Mouse (Mus musculus) heart, postnatal 0 days (tissue): ENCODE data around the gene Srek1. TPM values are rescaled to one million over a fixed set of nuclear protein-coding genes. Genes with fewer than 3 reads are reported as not detected.

Experiments
- ATAC-seq: fragments of 200-750 bp; cut with Nextera tagmentation; 2 replicates; pipeline ENCODE4 v1.8.0; 2017; ENCODE audit warnings: low read depth, moderate number of reproducible peaks, moderate library complexity; ENCODE audit not compliant: insufficient read depth
- DNase-seq: peaks from one replicate; pipeline ENCODE4 v3.0.0-alpha.2; 2016; ENCODE audit warnings: low spot score
- H3K27ac ChIP-seq: fragments of 300-500 bp; sonication (generic); 2 replicates; pipeline ENCODE4 v1.5.1; 2014; ENCODE audit warnings: low read depth, mild to moderate bottlenecking
- H3K27me3 ChIP-seq: fragments of 300-500 bp; sonication (generic); 2 replicates; pipeline ENCODE4 v1.6.1; 2014; ENCODE audit warnings: low read length, mixed read lengths; ENCODE audit not compliant: control insufficient read depth, insufficient read depth
- H3K36me3 ChIP-seq: fragments of 300-500 bp; sonication (generic); replicated peaks from 2 replicates; pipeline ENCODE4 v1.6.1; 2014; ENCODE audit warnings: low read length, mixed read lengths; ENCODE audit not compliant: control insufficient read depth, insufficient read depth
- H3K4me1 ChIP-seq: fragments of 300-500 bp; sonication (generic); 2 replicates; pipeline ENCODE4 v1.6.1; 2014; ENCODE audit warnings: antibody characterized with exemption; ENCODE audit not compliant: control insufficient read depth, insufficient read depth
- H3K4me2 ChIP-seq: fragments of 300-500 bp; sonication (generic); 2 replicates; pipeline ENCODE4 v1.6.1; 2014; ENCODE audit warnings: low read depth, mild to moderate bottlenecking, low read length, moderate library complexity
- H3K4me3 ChIP-seq: fragments of 300-500 bp; sonication (generic); 2 replicates; pipeline ENCODE4 v1.5.1; 2014; ENCODE audit warnings: low read depth, low read length
- H3K9ac ChIP-seq: fragments of 300-500 bp; sonication (generic); replicated peaks from 2 replicates; pipeline ENCODE4 v1.6.1; 2014; ENCODE audit warnings: low read depth, low read length, mixed read lengths
- H3K9me3 ChIP-seq: fragments of 300-500 bp; sonication (generic); replicated peaks from 2 replicates; pipeline ENCODE4 v1.6.1; 2016; ENCODE audit warnings: low read length; ENCODE audit not compliant: control insufficient read depth
- CTCF ChIP-seq: IDR thresholded peaks from 2 replicates; pipeline ENCODE4 v1.5.1; 2016; ENCODE audit warnings: antibody characterized with exemption, control low read depth, low read depth
- EP300 ChIP-seq: IDR thresholded peaks from 2 replicates; pipeline ENCODE4 v1.6.1; 2016; ENCODE audit warnings: antibody characterized with exemption, low read depth
- WGBS: fragments of 180-500 bp; shearing (Covaris S2); extraction: QIAGEN DNeasy Blood & Tissue Kit; methylation state at CpG from one replicate; pipeline ENCODE4 v1.1.7; 2014; 5-methylcytosine and 5-hydroxymethylcytosine counted together
- polyA plus RNA-seq: library from polyadenylated mRNA; unstranded; fragments of >200 nt; fragmentation: Nextera tagmentation; extraction: Ambion mirVana; gene quantifications from 2 replicates; pipeline ENCODE4 v1.2.1, GENCODE M21; 2015
- total RNA-seq: library from RNA; depleted of rRNA; stranded (reverse); fragments of >200 nt; gene quantifications from 2 replicates; pipeline ENCODE4 v1.2.3, GENCODE M21; 2014; ENCODE audit warnings: low replicate concordance

Srek1 gene
- total and polyA plus RNA-seq, 2 experiments from 2014 or later: 24.4 to 28.0 TPM

DNA sequence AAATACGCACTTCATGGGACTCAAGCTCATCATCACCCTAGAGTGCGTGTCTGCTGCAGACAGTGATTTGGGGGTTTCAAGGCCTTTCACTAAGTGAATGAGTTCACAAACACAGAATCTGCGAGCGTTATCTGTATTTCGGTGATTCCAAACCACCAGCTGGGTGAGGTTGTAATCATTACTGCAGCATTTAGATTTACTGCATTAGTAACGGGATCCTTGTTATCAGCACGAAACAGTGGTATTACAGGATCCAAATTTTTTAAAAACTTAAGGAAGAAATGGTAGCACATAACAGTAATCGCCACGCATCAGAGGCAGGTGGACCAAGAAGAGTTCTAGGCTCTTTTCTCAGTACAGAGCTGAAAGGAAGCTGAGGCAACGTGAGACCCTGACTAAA is 12.4 kb downstream of the Srek1 start:
- ATAC-seq (no peak), DNase-seq (no peak)
- 84% methylated on average over 10 of the region's 10 CpGs for WGBS
- H3K27ac ChIP-seq: no peak overlapping the region
- no peak overlapping the region for H3K4me2 ChIP-seq
- H3K9ac ChIP-seq: no peak overlapping the region
- TF ChIP-seq CTCF (no peak), EP300 (no peak)
- no peak overlapping the region for H3K4me3 ChIP-seq
- no peaks in the 10 kb centered on the region for H3K4me1 ChIP-seq
- H3K9me3 ChIP-seq: no peaks in the 10 kb centered on the region
- no peaks in the 10 kb centered on the region for H3K27me3 ChIP-seq
- H3K36me3 ChIP-seq: peaks cover 70% of the 10 kb centered on the region

GRCm38 (mm10) chr13:103751421-103751820 is 23.0 kb downstream of the Srek1 start:
- ATAC-seq (no peak), DNase-seq (peak; percentile 59)
- H3K9me3 ChIP-seq: no peaks in the 10 kb centered on the region
- no peaks in the 10 kb centered on the region for H3K27me3 ChIP-seq
- H3K9ac ChIP-seq: no peak overlapping the region
- no peak overlapping the region for H3K4me2 ChIP-seq
- peaks cover 80% of the 10 kb centered on the region for H3K36me3 ChIP-seq
- peak; percentile 36 for TF ChIP-seq CTCF
- no peak for TF ChIP-seq EP300
- no peaks in the 10 kb centered on the region for H3K4me1 ChIP-seq
- WGBS: 45% methylated on average over 3 of the region's 3 CpGs
- no peak overlapping the region for H3K4me3 ChIP-seq
- no peak overlapping the region for H3K27ac ChIP-seq

DNA sequence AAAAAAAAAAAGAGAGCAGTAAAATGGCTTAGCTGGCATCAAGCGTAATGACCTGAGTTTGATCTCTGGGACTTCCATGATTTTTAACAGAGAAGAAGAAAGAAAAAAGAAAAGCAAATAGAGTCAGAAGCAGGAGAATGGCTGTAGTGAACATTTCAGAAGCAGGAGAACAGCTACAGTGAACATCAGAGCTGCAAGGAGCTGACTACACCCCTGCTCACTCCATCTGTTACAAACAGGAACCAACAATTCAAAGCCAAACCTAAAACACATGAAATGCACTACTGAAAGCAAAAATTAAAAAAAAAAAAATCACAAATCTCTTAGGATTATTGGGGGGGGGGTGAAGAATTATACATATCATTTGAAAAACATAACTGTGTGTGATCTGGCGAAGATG is 28.7 kb downstream of the Srek1 start:
- TF ChIP-seq EP300: no peak
- no peak for TF ChIP-seq CTCF
- no peak overlapping the region for H3K4me3 ChIP-seq
- no peak overlapping the region for H3K9ac ChIP-seq
- WGBS: 93% methylated on average over 2 of the region's 2 CpGs
- H3K4me1 ChIP-seq: no peaks in the 10 kb centered on the region
- no peak overlapping the region for H3K27ac ChIP-seq
- no peaks in the 10 kb centered on the region for H3K9me3 ChIP-seq
- peaks cover 84% of the 10 kb centered on the region for H3K36me3 ChIP-seq
- no peak overlapping the region for H3K4me2 ChIP-seq
- H3K27me3 ChIP-seq: no peaks in the 10 kb centered on the region
- DNase-seq: no peak
- ATAC-seq: no peak

DNA sequence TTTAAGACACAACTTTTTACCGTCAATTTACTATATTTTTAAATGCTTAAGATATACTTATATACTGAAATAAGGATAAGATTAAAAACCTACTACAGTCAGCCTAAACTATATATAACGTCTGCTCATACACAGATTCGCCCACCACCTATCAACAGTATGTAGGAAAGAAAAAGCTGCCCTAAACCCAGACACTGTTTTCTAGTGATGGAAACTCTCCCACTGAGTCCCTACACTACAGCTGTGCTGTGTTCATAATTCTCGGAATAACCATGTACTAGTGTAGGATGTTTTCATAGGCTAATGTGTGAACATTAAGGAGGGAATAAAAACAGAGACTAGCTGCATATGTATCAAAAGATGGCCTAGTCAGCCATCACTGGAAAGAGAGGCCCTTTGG is 29.2 kb downstream of the Srek1 start:
- DNase-seq: no peak
- no peak for ATAC-seq
- no peak for TF ChIP-seq CTCF
- no peak for TF ChIP-seq EP300
- Histone ChIP-seq H3K36me3 (peaks cover 82% of the 10 kb centered on the region), H3K27me3 (no peaks in the 10 kb centered on the region), H3K9ac (no peak overlapping the region), H3K4me3 (no peak overlapping the region), H3K4me1 (no peaks in the 10 kb centered on the region), H3K9me3 (no peaks in the 10 kb centered on the region), H3K4me2 (no peak overlapping the region), H3K27ac (no peak overlapping the region)
- 84% methylated on average over 4 of the region's 4 CpGs for WGBS

DNA sequence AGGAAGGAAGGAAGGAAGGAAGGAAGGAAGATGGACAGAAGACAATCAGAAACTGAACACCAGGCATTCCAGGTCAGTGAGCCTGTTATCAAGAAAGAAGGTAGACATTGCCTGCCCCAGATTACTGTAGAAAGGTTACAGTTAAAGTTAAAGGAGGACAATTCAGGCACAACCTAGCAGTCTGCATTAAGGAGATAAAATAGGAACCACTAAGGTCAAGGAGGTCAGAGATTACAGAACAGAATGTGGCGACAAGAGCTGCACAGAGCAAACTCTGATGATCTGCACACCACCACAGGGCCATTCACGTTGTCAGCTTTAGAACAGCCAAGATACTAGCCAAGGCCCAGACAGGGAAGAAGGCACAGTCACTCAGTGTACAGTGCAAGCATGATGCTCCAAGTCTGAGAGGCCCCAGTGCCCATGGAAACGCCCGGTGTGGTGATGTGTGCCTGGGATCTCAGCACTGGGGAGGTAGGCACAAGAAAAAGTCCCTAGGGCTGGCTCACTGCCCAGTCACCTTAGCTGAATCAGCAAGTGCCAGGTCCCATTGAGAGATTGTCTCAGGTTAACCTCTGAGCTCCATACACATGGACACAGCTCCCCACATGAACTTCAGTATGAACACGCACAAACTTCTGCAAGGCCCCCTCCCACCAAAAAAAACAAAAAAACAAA is 38.9 kb downstream of the Srek1 start:
- Histone ChIP-seq H3K4me3 (no peak overlapping the region), H3K27me3 (no peaks in the 10 kb centered on the region), H3K9me3 (no peaks in the 10 kb centered on the region), H3K9ac (no peak overlapping the region), H3K36me3 (peaks cover 39% of the 10 kb centered on the region), H3K27ac (no peak overlapping the region), H3K4me2 (no peak overlapping the region), H3K4me1 (no peaks in the 10 kb centered on the region)
- WGBS: 57% methylated on average over 5 of the region's 5 CpGs
- no peak for DNase-seq
- no peak for ATAC-seq
- TF ChIP-seq CTCF (no peak), EP300 (no peak)

GRCm38 (mm10) chr13:103726872-103727271 is 47.5 kb downstream of the Srek1 start:
- ATAC-seq: no peak
- H3K4me1 ChIP-seq: no peaks in the 10 kb centered on the region
- peaks cover 4% of the 10 kb centered on the region; the same call in 1 of the 2 replicates for H3K9me3 ChIP-seq
- H3K36me3 ChIP-seq: no peaks in the 10 kb centered on the region
- no peak overlapping the region for H3K4me2 ChIP-seq
- H3K4me3 ChIP-seq: no peak overlapping the region
- H3K27me3 ChIP-seq: no peaks in the 10 kb centered on the region
- no peak overlapping the region for H3K9ac ChIP-seq
- TF ChIP-seq EP300 (no peak), CTCF (no peak)
- WGBS: 65% methylated on average over 2 of the region's 2 CpGs
- no peak for DNase-seq
- H3K27ac ChIP-seq: no peak overlapping the region
